Mouse (Mus musculus): ENCODE data around the gene Syne2.
"Not testable (repeated sequence)": the region's sequence is repeated elsewhere in the genome, so short reads cannot be mapped to it uniquely, and the experiment has no call there.

Syne2 gene

DNA sequence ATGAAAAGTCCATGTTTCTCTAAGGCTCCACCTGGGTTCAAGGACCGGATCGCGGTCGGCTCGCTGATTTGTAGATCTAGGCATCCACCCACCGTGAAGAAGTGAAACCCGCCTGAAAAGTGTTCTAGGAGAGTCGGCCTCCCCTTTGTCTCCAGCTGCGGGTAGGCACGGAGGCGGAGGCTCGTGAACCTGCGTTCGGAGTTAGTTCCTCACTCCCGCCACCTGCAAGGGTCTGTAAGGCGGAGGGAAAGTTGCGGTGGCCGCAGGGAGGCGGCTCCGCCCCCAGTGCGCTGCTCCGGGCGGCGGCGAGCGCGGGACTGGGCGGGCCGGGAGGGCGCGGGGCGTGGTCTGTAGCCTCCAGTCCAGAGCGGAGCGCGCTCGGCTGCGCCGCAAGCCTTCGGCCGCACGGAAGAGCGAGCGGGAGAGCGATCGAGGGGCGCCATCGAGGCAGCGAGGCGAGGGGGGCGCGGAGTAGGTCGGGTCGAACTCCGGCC lies at the start of gene Syne2:
Gene Syne2 (plus strand): TSS at position 176 of the 494 bp plus-strand sequence.
- peak; percentile 39 for DNase-seq

GRCm38 (mm10) chr12:75771410-75771809 lies 46.5 kb upstream of the Syne2 start:
- DNase-seq, result no peak

GRCm38 (mm10) chr12:75772424-75773034 lies 45.4 kb upstream of the Syne2 start:
- DNase-seq, result peak; percentile 38

DNA sequence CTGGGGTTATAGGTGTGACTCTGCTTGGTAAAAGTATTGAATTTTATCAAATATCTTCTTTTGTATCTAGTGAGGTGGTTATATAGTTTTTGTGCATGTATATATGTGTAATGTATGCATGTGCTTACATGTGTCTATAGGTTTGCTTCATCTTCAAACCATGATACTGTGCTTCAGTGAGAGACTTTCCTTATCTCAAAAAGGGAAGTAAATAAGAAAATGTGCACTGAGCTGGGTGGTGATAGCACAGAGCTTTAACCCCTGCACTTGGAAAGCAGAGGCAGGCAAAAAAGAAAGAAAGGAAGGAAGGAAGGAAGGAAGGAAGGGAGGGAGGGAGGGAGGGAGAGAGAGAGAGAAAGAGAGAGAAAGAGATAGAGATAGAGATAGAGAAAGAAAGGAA lies 36.5 kb upstream of the Syne2 start:
- DNase-seq, result no peak

- no peak for DNase-seq
These were observed 35.9 kb upstream of the Syne2 start for GRCm38 (mm10) chr12:75781995-75782394.

GRCm38 (mm10) chr12:75784271-75784751 lies 33.6 kb upstream of the Syne2 start:
- DNase-seq, result no peak

DNA sequence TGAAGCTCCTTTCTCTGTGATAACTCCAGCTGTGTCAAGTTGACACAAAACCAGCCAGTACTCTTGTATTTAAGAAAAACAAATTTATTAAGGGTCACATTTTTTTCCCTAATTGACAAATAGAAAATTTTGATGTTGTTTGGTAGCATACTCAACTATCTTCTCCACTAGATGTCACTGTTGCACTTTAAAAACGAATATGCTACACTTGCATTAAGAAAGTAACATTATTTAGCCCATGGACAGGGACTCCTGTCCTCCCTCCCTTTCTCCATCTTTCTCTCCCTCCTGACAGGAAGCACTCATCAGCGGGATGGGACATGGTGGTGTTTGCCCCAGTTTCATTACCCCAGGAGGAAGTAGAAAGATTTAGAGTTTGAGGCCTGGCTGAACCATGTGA lies 31.3 kb upstream of the Syne2 start:
- DNase-seq, result not testable (repeated sequence)

DNA sequence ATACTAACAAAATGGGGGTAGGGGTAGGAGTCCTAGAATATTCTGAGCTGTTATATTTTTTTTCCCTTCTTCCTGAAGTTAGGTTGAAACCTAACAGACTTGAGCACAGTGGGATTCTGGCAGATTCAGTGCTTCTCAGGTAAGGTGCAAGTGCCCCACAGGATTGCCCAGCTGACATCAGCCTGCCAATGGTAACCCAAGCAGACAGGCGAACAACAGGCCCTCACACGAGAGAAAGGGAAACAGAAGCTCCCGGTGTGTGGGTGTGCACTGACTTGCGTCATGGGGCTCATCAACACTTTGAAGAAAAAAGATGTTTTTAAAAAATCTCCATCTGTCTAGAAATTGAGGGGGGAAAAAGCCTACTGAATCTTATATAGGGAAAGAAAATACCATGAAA lies 28.5 kb upstream of the Syne2 start:
- peak; percentile 55 for DNase-seq

- no peak for DNase-seq
These were observed 23.4 kb upstream of the Syne2 start for GRCm38 (mm10) chr12:75794527-75794926.

DNA sequence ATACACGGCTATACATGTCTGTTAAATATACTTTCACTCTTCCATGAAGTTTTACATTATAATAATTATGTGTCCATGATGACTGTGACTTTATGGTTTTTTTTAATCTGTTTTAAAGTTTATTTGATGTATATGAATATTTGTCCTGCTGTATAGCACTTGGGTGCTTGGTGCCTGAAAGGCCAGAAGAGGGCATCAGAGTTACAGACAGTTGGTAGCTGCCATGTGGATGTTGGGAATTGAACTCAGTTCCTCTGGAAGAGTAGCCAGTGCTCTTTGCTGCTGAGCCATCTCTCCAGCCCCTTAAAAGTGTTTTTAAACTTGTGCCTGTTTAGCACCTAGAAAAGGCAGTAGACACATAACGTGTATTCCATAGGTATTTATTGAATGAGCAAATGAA lies 21.4 kb upstream of the Syne2 start:
- no peak for DNase-seq

GRCm38 (mm10) chr12:75806281-75806680 lies 11.7 kb upstream of the Syne2 start:
- DNase-seq, result no peak

DNA sequence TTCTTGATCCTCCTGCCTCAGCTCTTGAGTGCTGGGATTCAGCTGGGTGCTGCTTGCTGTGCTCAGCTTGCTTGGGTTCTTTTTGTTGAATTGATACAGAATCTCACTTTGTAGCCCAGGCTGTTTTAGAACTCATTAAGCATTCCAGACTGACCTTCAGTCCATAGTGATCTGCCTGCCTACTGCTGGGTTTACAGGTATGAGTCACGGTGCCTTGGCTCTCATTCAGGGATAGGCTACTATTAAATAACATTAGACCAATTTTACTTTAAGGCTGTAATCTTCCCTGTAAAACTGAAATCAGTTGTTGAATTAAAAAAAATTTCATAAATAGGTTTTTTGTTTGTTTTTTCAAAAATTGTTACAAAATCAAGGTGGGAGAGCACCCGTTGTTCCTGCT lies 4.2 kb upstream of the Syne2 start:
- DNase-seq, result no peak

GRCm38 (mm10) chr12:75814551-75814950 lies 3.4 kb upstream of the Syne2 start:
- no peak for DNase-seq

- no peak for DNase-seq
These were observed 715 bp upstream of the Syne2 start for GRCm38 (mm10) chr12:75816981-75817856.

DNA sequence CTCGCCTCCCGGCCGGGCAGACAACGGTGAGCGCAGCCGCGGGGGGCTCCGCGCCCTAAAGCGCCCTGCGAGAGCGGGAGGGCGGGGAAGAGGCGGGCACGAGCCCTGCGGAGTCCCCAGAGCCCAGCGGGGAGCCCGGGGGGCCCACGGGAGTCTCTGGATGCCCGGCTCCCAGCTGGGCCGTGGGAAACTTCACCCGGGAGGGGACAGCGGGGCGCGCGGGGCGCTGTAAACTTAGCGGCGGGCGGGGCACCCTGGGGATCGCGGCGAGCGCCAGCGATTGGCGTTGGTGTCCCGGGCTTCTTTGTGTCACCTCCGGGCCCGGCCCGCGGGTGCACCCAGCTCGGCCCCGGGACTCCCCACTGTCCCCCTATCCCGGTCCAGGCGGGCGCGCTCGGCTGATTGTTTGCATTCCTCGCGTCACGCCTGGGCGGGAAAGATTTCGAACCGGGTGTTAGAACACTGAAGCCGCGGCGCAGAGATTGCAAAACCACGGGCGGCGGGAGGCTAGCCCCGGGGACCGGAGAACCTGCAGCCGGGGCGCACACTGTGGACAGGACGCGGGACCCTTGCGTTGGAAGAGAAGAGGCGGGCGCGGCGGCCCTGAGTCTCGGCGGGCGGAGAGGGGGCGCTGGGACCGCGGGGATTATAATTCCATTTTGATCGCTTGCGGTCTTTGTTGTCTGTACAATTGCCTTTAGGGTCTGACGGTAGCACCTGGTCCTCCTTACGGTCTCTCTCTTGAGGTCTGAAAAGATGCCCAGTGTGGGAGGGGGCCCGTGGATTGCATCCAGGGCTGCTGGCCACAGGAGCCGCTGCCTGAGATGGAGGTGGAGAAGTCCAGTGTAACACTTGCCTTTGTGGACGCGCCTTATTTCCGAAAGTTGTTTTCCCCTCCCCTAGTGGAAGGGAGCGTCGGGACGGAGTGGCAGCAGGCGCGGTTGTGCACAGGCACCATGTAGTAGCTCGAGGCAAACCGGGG lies 810 bp downstream of the Syne2 start:
- DNase-seq, result peak; percentile 40

- DNase-seq, result no peak
These were observed 1.5 kb downstream of the Syne2 start for GRCm38 (mm10) chr12:75819481-75819880.

- DNase-seq, result no peak
These were observed 2.3 kb downstream of the Syne2 start for GRCm38 (mm10) chr12:75820216-75820615.

DNA sequence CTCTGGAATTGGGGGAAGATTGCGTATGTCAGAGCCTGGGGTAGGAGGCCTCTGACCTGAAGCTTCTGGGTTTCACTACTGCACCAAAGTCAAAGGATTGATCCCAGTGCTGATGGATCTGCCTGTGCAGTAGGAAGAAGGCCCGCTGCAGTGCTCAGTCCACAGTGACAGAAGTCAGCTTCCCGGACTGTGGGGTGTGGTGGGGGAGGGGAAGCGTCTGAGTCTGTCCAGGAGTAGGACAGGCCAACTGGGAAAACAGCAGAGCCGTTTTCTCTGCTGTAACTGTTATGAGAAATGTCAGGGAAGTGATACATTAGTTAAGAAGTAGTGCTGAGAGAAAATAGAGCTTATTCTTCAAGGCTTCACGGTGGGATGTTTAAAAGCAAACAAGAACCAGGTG lies 4.2 kb downstream of the Syne2 start:
- no peak for DNase-seq

DNA sequence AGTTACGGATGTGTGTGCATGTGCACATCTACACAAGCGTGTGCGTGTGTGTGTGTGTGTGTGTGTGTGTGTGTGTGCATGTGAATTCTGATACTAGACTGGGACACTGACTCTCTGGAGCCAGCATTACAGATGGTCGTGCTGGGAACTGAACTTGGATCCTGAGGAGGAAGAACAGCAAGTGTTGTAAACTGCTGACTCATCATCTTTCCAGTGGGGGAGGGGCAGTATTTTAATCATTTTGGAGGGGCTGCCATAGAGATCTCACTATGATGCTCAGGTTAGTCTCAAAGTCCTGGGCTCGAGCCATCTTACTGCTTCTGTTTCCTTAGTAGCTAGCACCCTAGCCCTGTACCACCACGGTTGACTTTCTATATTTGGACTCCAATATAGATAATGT lies 5.5 kb downstream of the Syne2 start:
- DNase-seq, result no peak

- DNase-seq, result no peak
These were observed 7.5 kb downstream of the Syne2 start for GRCm38 (mm10) chr12:75825458-75825857.

DNA sequence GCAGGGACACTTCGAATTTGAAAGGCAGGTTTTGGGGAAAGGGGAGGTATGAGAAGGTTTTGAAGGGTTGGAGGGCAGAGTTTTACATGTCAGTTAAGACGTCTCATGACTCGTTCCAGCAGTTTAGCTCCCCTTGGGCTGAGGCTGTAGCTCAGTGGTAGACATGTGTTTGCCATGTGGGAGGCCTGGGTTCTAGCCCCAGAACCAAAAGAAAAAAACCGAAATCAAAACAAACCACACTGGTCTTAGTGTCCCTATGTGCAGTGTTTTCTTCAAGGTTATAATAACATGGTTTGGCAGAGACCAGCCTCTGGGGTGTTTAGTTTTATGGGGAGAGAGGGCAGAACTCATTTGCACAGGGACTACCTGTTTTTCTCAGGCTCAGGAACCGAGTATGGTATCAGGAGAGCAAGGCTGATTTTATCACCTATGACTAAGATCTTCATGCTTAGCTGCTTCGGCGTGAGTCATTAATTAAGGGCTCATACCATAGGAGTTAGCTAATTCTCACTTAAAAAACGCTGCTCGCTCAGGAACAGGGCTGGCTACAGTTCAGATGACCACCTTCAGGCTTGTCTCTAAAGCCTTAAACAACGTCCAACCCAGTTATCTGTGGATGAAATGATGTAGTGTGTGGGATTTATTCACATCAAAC lies 8.9 kb downstream of the Syne2 start:
- no peak for DNase-seq

DNA sequence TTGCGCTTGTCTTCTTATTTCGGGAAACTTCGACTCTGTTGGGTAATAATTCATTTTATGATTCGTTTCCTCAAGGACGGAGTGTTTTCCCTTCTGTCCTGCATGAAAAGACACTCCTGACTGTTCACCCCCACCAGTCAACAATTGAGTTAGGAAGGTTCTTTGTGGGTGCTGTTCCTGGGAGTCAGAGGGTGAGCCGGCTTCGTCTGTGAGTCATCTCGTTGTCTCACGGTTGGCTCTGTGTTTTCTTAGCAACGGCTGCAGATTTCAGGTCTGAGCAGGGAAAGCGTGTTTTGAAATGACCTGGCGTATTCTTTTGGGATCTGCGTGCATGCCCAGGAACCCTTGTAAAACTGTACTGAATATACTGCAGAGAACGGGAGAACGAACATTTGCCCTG lies 9.8 kb downstream of the Syne2 start:
- DNase-seq, result no peak
